In the genomic region with DNA sequence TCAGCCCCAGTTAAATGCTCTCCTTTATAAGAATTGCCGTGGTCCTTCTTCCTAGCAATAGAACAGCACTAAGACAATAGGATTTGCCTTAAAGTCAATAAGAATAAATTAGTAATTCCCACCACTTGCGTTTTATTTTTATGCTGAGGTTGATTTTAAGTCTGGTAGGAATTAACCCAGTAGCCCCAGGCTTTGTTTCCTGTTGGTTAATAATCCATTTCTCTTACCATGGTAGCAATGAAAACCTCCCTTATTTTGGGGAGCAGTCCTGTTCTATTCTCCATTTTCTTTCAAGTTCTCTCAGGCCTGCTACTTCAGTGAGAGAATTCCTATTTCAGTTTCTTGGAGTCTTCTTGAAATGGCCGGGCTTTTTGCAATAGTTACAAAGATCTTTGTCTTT, we compare ENCODE assay signal across 37 mouse cellular contexts. TPM values are rescaled to one million over a fixed set of nuclear protein-coding genes. Genes with fewer than 3 reads are reported as not detected.
"Had no signal": no experiment of that assay in that cellular context is flagged by ENCODE, and none has a peak within 500 bp of the region (broad histone marks: within the 10 kb centered on the region; RNA-seq: fewer than 3 reads in every experiment).

No protein-coding gene starts in this region.

- H3K27ac ChIP-seq: limb, embryonic 10.5 days; limb, embryonic 12.5 days; limb, embryonic 13.5 days; limb, embryonic 15.5 days; liver, embryonic 12.5 days; liver, embryonic 13.5 days; liver, embryonic 14.5 days; liver, embryonic 15.5 days; lung, embryonic 15.5 days; macrophage; midbrain, embryonic 10.5 days; midbrain, embryonic 12.5 days; midbrain, embryonic 13.5 days; midbrain, embryonic 15.5 days; neural tube, embryonic 12.5 days had no signal

- H3K27me3 ChIP-seq: limb, embryonic 12.5 days; limb, embryonic 13.5 days; limb, embryonic 15.5 days; liver, embryonic 12.5 days; liver, embryonic 13.5 days; liver, embryonic 15.5 days; lung, embryonic 15.5 days; midbrain, embryonic 12.5 days; midbrain, embryonic 13.5 days; midbrain, embryonic 15.5 days had no signal

- H3K9ac ChIP-seq: limb, embryonic 12.5 days; limb, embryonic 13.5 days; limb, embryonic 15.5 days; liver, embryonic 12.5 days; liver, embryonic 13.5 days; liver, embryonic 14.5 days; liver, embryonic 15.5 days; liver, postnatal 0 days; lung, embryonic 14.5 days; lung, embryonic 15.5 days; midbrain, embryonic 12.5 days; midbrain, embryonic 13.5 days; midbrain, embryonic 15.5 days; neural tube, embryonic 12.5 days had no signal

- H3K36me3 ChIP-seq: limb, embryonic 10.5 days; limb, embryonic 12.5 days; limb, embryonic 13.5 days; limb, embryonic 15.5 days; liver, embryonic 12.5 days; liver, embryonic 13.5 days; liver, embryonic 15.5 days; lung, embryonic 15.5 days; midbrain, embryonic 10.5 days; midbrain, embryonic 12.5 days; midbrain, embryonic 13.5 days; midbrain, embryonic 15.5 days; neural tube, embryonic 12.5 days had no signal

- H3K4me1 ChIP-seq: limb, embryonic 12.5 days; limb, embryonic 13.5 days; lung, embryonic 15.5 days had no signal

- H3K9me3 ChIP-seq: limb, embryonic 10.5 days; limb, embryonic 12.5 days; limb, embryonic 13.5 days; limb, embryonic 15.5 days; liver, embryonic 12.5 days; liver, embryonic 13.5 days; liver, embryonic 15.5 days; lung, embryonic 15.5 days; megakaryocyte, embryonic 14.5 days; midbrain, embryonic 10.5 days; midbrain, embryonic 12.5 days; midbrain, embryonic 13.5 days; midbrain, embryonic 15.5 days; neural tube, embryonic 12.5 days had no signal

- ATAC-seq: liver, embryonic 12.5 days; liver, postnatal 0 days; lung, postnatal 0 days; midbrain, embryonic 13.5 days; midbrain, embryonic 15.5 days; midbrain, embryonic 16.5 days had no signal

- H3K4me2 ChIP-seq: limb, embryonic 12.5 days; limb, embryonic 13.5 days; limb, embryonic 15.5 days; liver, embryonic 11.5 days; liver, embryonic 12.5 days; liver, embryonic 13.5 days; liver, embryonic 15.5 days; lung, embryonic 14.5 days; lung, embryonic 15.5 days; midbrain, embryonic 11.5 days; midbrain, embryonic 12.5 days; midbrain, embryonic 13.5 days; midbrain, embryonic 15.5 days; neural tube, embryonic 12.5 days had no signal

- DNase-seq: left cerebral cortex, postnatal 4 days; liver; liver, embryonic 13.5 days; liver, postnatal 0 days; lung, adult 18-20 months; lung, adult 2 months; lung, embryonic 14.5 days; lung, postnatal 10 days; lung, postnatal 14 days; lung, postnatal 36 days; lung, postnatal 4 days; midbrain, embryonic 14.5 days had no signal

- H3K4me3 ChIP-seq: limb, embryonic 10.5 days; limb, embryonic 12.5 days; limb, embryonic 13.5 days; limb, embryonic 15.5 days; liver, embryonic 12.5 days; liver, embryonic 13.5 days; liver, embryonic 15.5 days; lung, embryonic 15.5 days; megakaryocyte, embryonic 14.5 days; midbrain, embryonic 10.5 days; midbrain, embryonic 12.5 days; midbrain, embryonic 13.5 days; midbrain, embryonic 15.5 days; myocyte; neural tube, embryonic 12.5 days had no signal

RNA-seq across cellular contexts. Expression of gene Mfsd4b2, which starts 22.5 kb away (rescaled TPM):
- polyA plus RNA-seq: limb, embryonic 10.5 days; limb, embryonic 11.5 days; limb, embryonic 12.5 days; limb, embryonic 13.5 days; limb, embryonic 15.5 days; liver, adult 2 months; liver, embryonic 11.5 days; liver, embryonic 12.5 days; liver, embryonic 13.5 days; liver, embryonic 15.5 days; liver, postnatal 0 days; lung, adult 2 months; lung, embryonic 14.5 days; lung, embryonic 15.5 days; lung, embryonic 16.5 days; lung, postnatal 0 days; macrophage; midbrain, embryonic 10.5 days; midbrain, embryonic 11.5 days; midbrain, embryonic 12.5 days; midbrain, embryonic 13.5 days; midbrain, embryonic 14.5 days; midbrain, embryonic 16.5 days; midbrain, postnatal 0 days; myocyte; neural tube, embryonic 11.5 days; neural tube, embryonic 12.5 days had no signal

RNA-seq across cellular contexts. Expression of gene Mfsd4b3, which starts 55.8 kb away (rescaled TPM):
- polyA plus RNA-seq: midbrain, embryonic 11.5 days; midbrain, embryonic 13.5 days; midbrain, embryonic 14.5 days; midbrain, embryonic 15.5 days; midbrain, postnatal 0 days; neural tube, embryonic 11.5 days had no signal
